Mouse (Mus musculus): ENCODE measurements around the gene Ccm2.

- no peak for TF ChIP-seq POLR2A (IDR thresholded peaks at IDR 0.05; ENCODE audit: low read depth, low read length)
- TF ChIP-seq POLR2AphosphoS2 (IDR thresholded peaks at IDR 0.05; ENCODE audit: low read depth, low read length) = no peak
- TF ChIP-seq ELF1 (IDR thresholded peaks at IDR 0.05; ENCODE audit: low read depth, low read length) = no peak
- TF ChIP-seq CTCF (conservative IDR thresholded peaks at IDR 0.05 in 1 of 2, IDR thresholded peaks at IDR 0.05 in 1 of 2; ENCODE audit: low read depth in 2 of 2, low read length in 2 of 2) = no peak
- TF ChIP-seq GABPA (IDR thresholded peaks at IDR 0.05; ENCODE audit: insufficient replicate concordance, low read depth, low read length) = no peak
- no peak for TF ChIP-seq PAX5 (IDR thresholded peaks at IDR 0.05; ENCODE audit: low read length)
- TF ChIP-seq JUND (conservative IDR thresholded peaks at IDR 0.05; ENCODE audit: low read depth, low read length) = no peak
- no peak for TF ChIP-seq USF1 (IDR thresholded peaks at IDR 0.05; ENCODE audit: low read depth, low read length)
- no peak for TF ChIP-seq ZKSCAN1 (IDR thresholded peaks at IDR 0.05; ENCODE audit: borderline replicate concordance, low read depth, low read length)
- no peak for TF ChIP-seq SMC3 (IDR thresholded peaks at IDR 0.05; ENCODE audit: low read depth, low read length)
- no peak for TF ChIP-seq E2F4 (IDR thresholded peaks at IDR 0.05; ENCODE audit: insufficient replicate concordance, low read depth, low read length)
- no peak for TF ChIP-seq EP300 (IDR thresholded peaks at IDR 0.05; ENCODE audit: low read length)
- no peak for TF ChIP-seq RAD21 (IDR thresholded peaks at IDR 0.05; ENCODE audit: low read depth, low read length)
Observed at GRCm38 (mm10) chr11:6502506-6502905, 44.2 kb upstream of the Ccm2 start.
